Mouse (Mus musculus) thymus, adult 2 months (tissue): Measurements from ENCODE around the gene Ifi202b.
"Not testable (repeated sequence)": the region's sequence is repeated elsewhere in the genome, so short reads cannot be mapped to it uniquely, and the experiment has no call there.

Experiments
- CTCF ChIP-seq: fragments of 200-500 bp; IDR thresholded peaks from 2 replicates; pipeline ENCODE4 v1.5.1; 2012; ENCODE audit warnings: mild to moderate bottlenecking, control low read depth, low read length, moderate library complexity, borderline replicate concordance; ENCODE audit not compliant: control insufficient read depth, poor library complexity, insufficient read depth; ENCODE audit errors: extremely low read depth
- POLR2A ChIP-seq: fragments of 200-500 bp; IDR thresholded peaks from 2 replicates; pipeline ENCODE4 v1.6.1; 2012; ENCODE audit warnings: mild to moderate bottlenecking, low read length, control low read depth, moderate library complexity; ENCODE audit not compliant: control insufficient read depth, poor library complexity, insufficient read depth; ENCODE audit errors: extremely low read depth

GRCm38 (mm10) chr1:173919279-173919678 is 63.3 kb downstream of the Ifi202b start:
- TF ChIP-seq CTCF, POLR2A: not testable (repeated sequence)
